Mouse (Mus musculus): Measurements from ENCODE around the gene Tm4sf20. TPM values are rescaled to one million over a fixed set of nuclear protein-coding genes. Genes with fewer than 3 reads are reported as not detected.

Tm4sf20 gene
- 0.14 and 0.31 TPM in 2 replicates for polyA plus RNA-seq (2016; fragmentation: Nextera tagmentation; extraction: Ambion mirVana)

DNA sequence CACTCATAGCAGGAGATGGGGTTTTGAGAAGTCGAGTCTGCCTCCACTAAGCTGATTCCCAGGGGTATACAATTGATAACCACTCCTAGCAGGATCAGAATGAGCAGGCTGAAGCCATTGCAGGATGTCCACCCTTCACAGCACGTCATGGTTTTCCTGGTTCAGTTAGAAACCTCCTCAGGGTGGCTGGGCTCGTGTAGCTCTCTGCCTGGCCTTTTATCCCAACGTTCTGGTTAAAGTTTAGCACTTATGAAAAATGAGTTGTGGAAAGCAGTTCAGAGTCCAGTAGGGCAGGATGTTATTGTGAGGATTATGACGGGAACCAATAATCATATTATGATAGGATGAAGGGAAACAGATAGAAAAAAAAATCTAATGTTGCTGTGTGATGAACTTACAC lies at the start of gene Tm4sf20:
Gene Tm4sf20, minus strand, starts transcription at position 193 of the 400 bp plus-strand sequence.
- Histone ChIP-seq H3K27ac (replicated peaks) (no peak within 1 kb of the TSS), H3K27me3 (no peaks in the 10 kb centered on the region), H3K4me1 (no peaks in the 10 kb centered on the region), H3K4me3 (no peak within 1 kb of the TSS), H3K36me3 (no peaks in the 10 kb centered on the region), H3K9ac (replicated peaks) (no peak within 1 kb of the TSS), H3K4me2 (replicated peaks) (no peak within 1 kb of the TSS), H3K9me3 (no peaks in the 10 kb centered on the region)
- 82% methylated on average over 5 of the region's 5 CpGs for WGBS
- no peak for ATAC-seq (ENCODE audit: low FRiP score, low read depth)

DNA sequence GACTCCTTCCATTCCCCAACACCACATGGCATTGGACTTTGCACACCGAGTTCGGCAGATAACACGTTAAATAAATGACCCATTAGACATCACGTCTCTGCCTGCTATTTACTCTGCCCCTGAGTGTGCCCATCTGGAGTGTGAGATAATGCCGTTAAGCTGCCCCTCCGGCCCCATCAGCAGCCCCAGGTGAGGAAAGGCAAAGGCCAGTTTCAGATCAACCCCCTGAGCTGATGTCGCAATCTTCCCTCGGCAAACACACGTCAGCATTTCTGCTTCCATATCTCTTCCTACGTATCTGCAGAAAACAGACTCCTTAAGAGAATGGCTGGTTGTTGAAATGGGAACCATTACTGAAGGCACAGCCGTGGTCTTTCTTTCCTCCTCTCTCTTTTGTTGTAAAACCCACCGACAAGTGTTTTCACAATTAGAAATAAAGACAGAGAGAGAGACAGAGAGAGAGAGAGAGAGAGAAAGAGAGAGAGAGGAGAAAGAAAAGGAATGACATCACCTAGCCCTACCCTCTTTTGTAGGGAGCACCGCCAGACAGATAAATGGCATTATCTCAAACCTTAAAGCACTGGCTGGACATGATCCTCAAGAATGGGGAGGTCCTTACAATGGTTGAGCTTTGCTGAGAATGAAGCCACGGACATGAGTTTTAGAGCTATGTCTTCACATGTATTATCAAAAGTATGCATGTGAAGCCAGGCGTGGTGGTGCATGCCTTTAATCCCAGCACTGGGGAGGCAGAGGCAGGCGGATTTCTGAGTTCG lies 47.9 kb upstream of the Tm4sf20 start:
- Histone ChIP-seq H3K27ac (replicated peaks) (no peak overlapping the region), H3K4me3 (no peak overlapping the region), H3K9me3 (no peaks in the 10 kb centered on the region), H3K9ac (replicated peaks) (no peak overlapping the region), H3K4me1 (no peaks in the 10 kb centered on the region), H3K36me3 (no peaks in the 10 kb centered on the region), H3K4me2 (replicated peaks) (no peak overlapping the region), H3K27me3 (no peaks in the 10 kb centered on the region)
- ATAC-seq (ENCODE audit: low FRiP score, low read depth) = no peak
- WGBS = 69% methylated on average over 17 of the region's 17 CpGs

DNA sequence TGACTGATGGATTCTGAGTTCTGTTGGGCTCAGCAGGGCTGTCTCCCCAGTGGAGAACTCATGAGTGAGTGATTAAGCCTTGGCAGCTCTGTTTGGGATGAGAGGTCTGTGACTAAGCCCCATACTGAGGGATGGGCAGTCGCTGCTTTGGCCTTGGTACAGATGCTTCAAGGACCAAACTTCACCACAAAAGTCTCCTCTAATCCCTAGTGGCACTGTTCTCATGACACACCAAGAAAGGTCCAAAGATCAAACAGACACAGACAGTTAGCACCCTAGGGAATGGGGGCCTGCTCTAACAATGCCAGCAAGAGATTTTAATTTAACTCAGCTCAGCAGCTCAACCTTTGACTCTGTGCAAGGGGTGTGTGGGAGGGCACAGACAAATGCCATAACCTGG lies 43.5 kb upstream of the Tm4sf20 start:
- Histone ChIP-seq H3K9ac (replicated peaks) (no peak overlapping the region), H3K4me1 (no peaks in the 10 kb centered on the region), H3K4me2 (replicated peaks) (no peak overlapping the region), H3K9me3 (no peaks in the 10 kb centered on the region), H3K4me3 (no peak overlapping the region), H3K36me3 (no peaks in the 10 kb centered on the region), H3K27ac (replicated peaks) (no peak overlapping the region), H3K27me3 (no peaks in the 10 kb centered on the region)
- 41% methylated on average over 1 of the region's 1 CpGs for WGBS
- ATAC-seq (ENCODE audit: low FRiP score, low read depth) = no peak

DNA sequence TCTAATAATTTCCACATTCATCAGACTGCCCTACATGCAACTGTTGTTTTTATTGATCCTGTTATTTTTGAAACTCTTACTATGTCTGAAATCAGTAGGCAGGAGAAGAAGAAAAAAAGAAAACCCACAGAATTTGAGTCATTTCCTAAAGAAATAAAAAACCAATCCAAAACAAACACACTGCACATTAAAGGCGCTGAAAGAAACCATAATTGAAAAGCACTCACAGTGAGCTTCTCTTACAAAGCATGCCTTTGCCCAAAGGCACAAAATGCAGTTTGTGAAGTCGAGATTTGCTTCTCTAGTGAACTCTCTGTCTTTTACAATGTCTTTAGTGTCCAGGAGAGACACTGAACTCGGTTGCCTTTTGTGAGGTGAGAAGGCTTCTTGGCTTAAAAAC lies 40.3 kb upstream of the Tm4sf20 start:
- no peak for ATAC-seq (ENCODE audit: low FRiP score, low read depth)
- Histone ChIP-seq H3K27ac (replicated peaks) (no peak overlapping the region), H3K4me2 (replicated peaks) (no peak overlapping the region), H3K9ac (replicated peaks) (no peak overlapping the region), H3K9me3 (no peaks in the 10 kb centered on the region), H3K4me3 (no peak overlapping the region), H3K27me3 (no peaks in the 10 kb centered on the region), H3K4me1 (no peaks in the 10 kb centered on the region), H3K36me3 (no peaks in the 10 kb centered on the region)
- 69% methylated on average over 3 of the region's 3 CpGs for WGBS

DNA sequence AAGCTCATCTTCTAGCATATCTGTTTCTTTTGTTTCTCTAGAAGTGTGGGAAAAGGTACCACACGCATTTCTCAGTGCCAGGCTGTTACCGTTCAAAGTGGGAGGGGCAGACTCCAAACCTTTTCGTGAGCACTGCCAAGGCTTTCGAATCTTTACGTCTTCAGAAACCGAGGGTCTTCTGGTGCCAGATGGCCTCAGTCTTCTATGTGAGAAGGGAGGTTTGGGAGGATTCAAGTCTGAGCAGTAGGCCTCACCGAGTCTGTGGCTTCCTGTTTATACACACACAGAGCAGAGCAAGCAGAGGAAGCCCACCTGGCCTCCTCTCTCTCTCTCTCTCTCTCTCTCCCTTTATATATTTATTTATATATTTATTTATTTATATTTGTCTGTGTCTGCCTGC lies 38.9 kb upstream of the Tm4sf20 start:
- 90% methylated on average over 7 of the region's 7 CpGs for WGBS
- H3K9me3 ChIP-seq = no peaks in the 10 kb centered on the region
- no peaks in the 10 kb centered on the region for H3K36me3 ChIP-seq
- no peak overlapping the region for H3K9ac ChIP-seq (replicated peaks)
- H3K4me2 ChIP-seq (replicated peaks) = no peak overlapping the region
- ATAC-seq (ENCODE audit: low FRiP score, low read depth) = no peak
- H3K27me3 ChIP-seq = no peaks in the 10 kb centered on the region
- no peak overlapping the region for H3K27ac ChIP-seq (replicated peaks)
- H3K4me1 ChIP-seq = no peaks in the 10 kb centered on the region
- no peak overlapping the region for H3K4me3 ChIP-seq

DNA sequence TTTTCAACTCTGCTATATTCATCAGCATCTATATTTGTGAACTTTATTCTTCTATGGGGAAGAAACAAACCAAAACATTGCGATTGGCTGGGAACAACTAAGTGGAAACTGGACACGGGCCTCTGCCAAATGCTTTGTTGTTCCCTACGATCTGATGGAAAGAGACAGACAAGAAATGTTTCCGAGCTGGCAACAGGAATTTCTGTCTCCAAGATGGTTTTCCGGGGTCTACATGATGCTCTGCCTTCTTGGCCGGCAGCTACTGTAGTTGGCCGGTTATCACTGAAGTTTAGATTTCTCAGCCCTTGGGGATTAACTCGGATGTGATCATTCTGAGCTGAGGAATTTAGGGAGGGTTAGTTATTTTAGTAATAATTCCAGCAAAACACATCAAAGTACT lies 38.1 kb upstream of the Tm4sf20 start:
- no peak overlapping the region for H3K4me2 ChIP-seq (replicated peaks)
- no peaks in the 10 kb centered on the region for H3K27me3 ChIP-seq
- no peak overlapping the region for H3K9ac ChIP-seq (replicated peaks)
- H3K9me3 ChIP-seq = no peaks in the 10 kb centered on the region
- no peak overlapping the region for H3K27ac ChIP-seq (replicated peaks)
- H3K4me1 ChIP-seq = no peaks in the 10 kb centered on the region
- ATAC-seq (ENCODE audit: low FRiP score, low read depth) = no peak
- H3K4me3 ChIP-seq = no peak overlapping the region
- 91% methylated on average over 8 of the region's 8 CpGs for WGBS
- no peaks in the 10 kb centered on the region for H3K36me3 ChIP-seq

DNA sequence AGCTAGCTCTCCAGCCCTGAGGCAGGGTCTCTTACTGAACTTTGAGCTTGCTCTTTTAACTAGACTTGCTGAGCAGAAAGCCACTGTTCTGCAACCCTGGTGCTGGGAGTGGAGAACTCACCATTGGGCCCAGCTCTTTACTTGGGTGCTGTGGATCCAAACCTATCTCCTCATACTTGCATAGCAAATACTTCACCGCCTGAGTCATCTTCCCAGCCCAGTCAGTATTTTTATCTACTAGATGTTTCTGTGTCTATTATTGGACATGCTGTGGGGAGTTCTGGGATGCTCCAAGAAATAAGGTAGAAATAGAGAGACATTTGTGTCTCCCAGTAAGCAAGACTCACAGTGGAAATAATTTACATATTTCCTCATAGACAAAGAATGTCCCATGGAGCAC lies 35.8 kb upstream of the Tm4sf20 start:
- H3K4me2 ChIP-seq (replicated peaks) = no peak overlapping the region

DNA sequence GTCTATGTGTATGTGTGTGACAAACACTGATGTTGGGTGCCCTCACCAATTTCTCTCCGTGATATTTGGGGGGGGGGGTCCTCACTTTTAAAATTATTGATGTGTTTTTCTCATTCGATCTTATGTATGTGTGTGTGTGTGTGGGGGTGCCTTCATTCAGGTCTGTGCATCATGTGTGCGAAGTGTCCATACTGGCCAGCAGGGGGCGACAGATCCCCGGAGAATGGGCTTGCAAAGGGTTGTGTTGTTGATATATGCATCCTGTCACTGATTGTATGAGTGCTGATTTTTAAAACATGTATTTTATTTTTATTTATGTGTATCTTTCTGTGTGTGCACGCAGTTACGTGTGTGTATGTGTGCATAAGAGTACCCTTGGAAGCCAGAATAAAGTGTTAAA lies 35.3 kb upstream of the Tm4sf20 start:
- no peaks in the 10 kb centered on the region for H3K36me3 ChIP-seq
- no peaks in the 10 kb centered on the region for H3K4me1 ChIP-seq
- no peak overlapping the region for H3K27ac ChIP-seq (replicated peaks)
- H3K4me3 ChIP-seq = no peak overlapping the region
- 78% methylated on average over 7 of the region's 7 CpGs for WGBS
- no peaks in the 10 kb centered on the region for H3K9me3 ChIP-seq
- no peak overlapping the region for H3K9ac ChIP-seq (replicated peaks)
- H3K4me2 ChIP-seq (replicated peaks) = no peak overlapping the region
- ATAC-seq (ENCODE audit: low FRiP score, low read depth) = no peak
- H3K27me3 ChIP-seq = no peaks in the 10 kb centered on the region

More for the DNA sequence above, 35.8 kb upstream of the Tm4sf20 start:
- no peaks in the 10 kb centered on the region for H3K4me1 ChIP-seq
- H3K4me3 ChIP-seq = no peak overlapping the region
- no peak overlapping the region for H3K9ac ChIP-seq (replicated peaks)
- H3K36me3 ChIP-seq = no peaks in the 10 kb centered on the region
- WGBS = 100% methylated on average over 1 of the region's 1 CpGs
- H3K27ac ChIP-seq (replicated peaks) = no peak overlapping the region
- no peaks in the 10 kb centered on the region for H3K9me3 ChIP-seq
- no peaks in the 10 kb centered on the region for H3K27me3 ChIP-seq
- no peak for ATAC-seq (ENCODE audit: low FRiP score, low read depth)

DNA sequence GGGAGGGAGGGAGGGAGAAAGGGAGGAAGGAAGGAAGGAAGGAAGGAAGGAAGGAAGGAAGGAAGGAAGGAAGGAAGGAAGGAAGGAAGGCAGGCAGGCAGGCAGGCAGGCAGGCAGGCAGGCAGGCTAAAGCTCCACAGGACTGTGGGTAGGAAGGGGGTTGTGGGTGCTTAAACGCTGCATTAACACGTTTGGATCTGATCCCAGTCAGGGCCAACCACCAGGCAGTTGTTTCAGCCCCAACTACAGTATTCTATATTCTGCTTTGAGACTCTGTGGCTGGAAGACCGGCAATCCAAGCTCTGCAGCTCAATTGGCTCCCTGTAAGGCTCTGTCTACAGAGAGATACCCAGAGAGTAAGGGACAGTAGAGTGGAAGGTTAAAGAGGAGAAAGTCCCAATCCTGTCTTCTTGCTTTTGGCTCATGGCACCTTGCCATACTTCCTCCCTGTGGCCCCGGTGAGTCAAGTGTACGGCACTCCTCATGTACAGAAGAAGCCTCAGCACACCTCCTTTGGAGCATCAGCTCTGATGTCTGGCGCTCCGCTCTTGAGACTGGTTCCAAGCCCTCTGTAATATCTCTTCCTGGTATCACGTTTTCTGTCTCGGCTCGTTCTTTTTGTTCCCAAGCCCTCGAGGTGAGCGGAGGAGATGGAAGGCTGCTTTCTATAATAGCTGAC lies 33.0 kb upstream of the Tm4sf20 start:
- Histone ChIP-seq H3K27me3 (no peaks in the 10 kb centered on the region), H3K9ac (replicated peaks) (no peak overlapping the region), H3K27ac (replicated peaks) (no peak overlapping the region), H3K9me3 (no peaks in the 10 kb centered on the region), H3K4me1 (no peaks in the 10 kb centered on the region), H3K36me3 (no peaks in the 10 kb centered on the region), H3K4me2 (replicated peaks) (no peak overlapping the region), H3K4me3 (no peak overlapping the region)
- 91% methylated on average over 12 of the region's 12 CpGs for WGBS
- ATAC-seq (ENCODE audit: low FRiP score, low read depth) = no peak

DNA sequence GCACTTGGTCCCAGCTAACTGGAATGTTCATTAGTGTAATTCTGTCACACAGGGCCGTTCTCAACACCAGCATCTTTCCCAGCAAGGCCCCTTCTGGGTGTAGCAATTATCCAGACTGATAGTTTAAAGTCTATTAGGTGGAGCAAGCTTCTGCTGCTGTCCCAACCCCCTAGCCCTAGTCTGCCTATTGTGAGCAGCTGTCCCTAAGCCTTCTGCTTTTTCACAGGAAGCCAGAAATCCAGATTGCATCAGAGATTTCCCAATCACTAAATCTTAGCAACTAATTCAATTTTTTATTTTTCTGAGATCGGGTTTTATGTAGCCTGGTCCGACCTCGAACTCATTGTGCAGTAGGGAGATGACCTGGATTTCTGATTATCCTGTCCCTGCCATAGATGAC lies 30.7 kb upstream of the Tm4sf20 start:
- Histone ChIP-seq H3K4me3 (no peak overlapping the region), H3K9ac (replicated peaks) (no peak overlapping the region), H3K4me2 (replicated peaks) (no peak overlapping the region), H3K36me3 (no peaks in the 10 kb centered on the region), H3K9me3 (no peaks in the 10 kb centered on the region), H3K4me1 (no peaks in the 10 kb centered on the region), H3K27ac (replicated peaks) (no peak overlapping the region), H3K27me3 (no peaks in the 10 kb centered on the region)
- ATAC-seq (ENCODE audit: low FRiP score, low read depth) = no peak
- WGBS = 87% methylated on average over 4 of the region's 4 CpGs

DNA sequence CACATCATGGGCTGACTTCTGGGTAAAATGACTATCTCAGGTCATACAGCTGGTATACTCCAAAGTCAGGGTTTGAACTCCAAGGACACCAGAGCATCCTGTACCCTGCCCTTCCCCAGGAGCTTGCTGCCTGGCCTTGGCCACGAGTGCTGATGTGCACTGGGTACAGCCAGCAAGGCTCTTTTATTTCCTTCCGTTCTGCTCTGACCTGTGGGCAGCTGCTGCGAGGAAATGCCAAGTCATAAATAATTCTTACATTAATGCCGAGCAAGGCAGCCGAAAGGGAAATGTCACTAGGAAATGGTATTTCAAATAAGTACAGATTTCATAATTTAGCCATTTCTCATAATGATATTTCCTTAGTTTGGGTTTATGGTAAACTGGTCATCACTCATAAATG lies 30.0 kb upstream of the Tm4sf20 start:
- no peak overlapping the region for H3K27ac ChIP-seq (replicated peaks)
- no peak overlapping the region for H3K9ac ChIP-seq (replicated peaks)
- no peak for ATAC-seq (ENCODE audit: low FRiP score, low read depth)
- no peaks in the 10 kb centered on the region for H3K9me3 ChIP-seq
- H3K4me3 ChIP-seq = no peak overlapping the region
- H3K4me1 ChIP-seq = no peaks in the 10 kb centered on the region
- 75% methylated on average over 5 of the region's 5 CpGs for WGBS
- no peak overlapping the region for H3K4me2 ChIP-seq (replicated peaks)
- H3K27me3 ChIP-seq = no peaks in the 10 kb centered on the region
- no peaks in the 10 kb centered on the region for H3K36me3 ChIP-seq

DNA sequence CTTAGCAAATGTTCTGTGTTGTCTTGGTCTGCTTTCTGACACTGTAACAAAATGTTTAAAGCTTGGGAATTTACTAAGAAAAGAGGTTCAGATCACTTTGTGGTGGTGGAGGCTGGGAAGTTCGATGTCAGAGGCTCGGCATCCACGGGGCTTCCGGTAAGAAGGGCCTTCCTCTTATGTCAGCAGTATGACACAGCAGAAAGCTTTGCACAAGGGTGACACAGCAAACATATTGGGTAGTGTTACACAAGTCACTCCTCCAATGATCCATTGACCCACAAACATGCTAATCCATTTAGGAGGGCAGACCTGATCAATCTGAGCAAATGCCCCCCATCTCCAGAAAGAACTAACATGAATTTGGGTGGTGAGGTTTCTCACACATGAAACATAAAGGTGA lies 28.8 kb upstream of the Tm4sf20 start:
- H3K4me2 ChIP-seq (replicated peaks) = no peak overlapping the region
- H3K36me3 ChIP-seq = no peaks in the 10 kb centered on the region
- H3K4me3 ChIP-seq = no peak overlapping the region
- H3K9ac ChIP-seq (replicated peaks) = no peak overlapping the region
- H3K9me3 ChIP-seq = no peaks in the 10 kb centered on the region
- ATAC-seq (ENCODE audit: low FRiP score, low read depth) = no peak
- 93% methylated on average over 4 of the region's 4 CpGs for WGBS
- H3K27ac ChIP-seq (replicated peaks) = no peak overlapping the region
- H3K4me1 ChIP-seq = no peaks in the 10 kb centered on the region
- no peaks in the 10 kb centered on the region for H3K27me3 ChIP-seq
